Mouse (Mus musculus): ENCODE measurements around the gene Hp1bp3. TPM values are rescaled to one million over a fixed set of nuclear protein-coding genes. Genes with fewer than 3 reads are reported as not detected.

The Hp1bp3 gene
- polyA plus RNA-seq, 1 experiment: 153 TPM

DNA sequence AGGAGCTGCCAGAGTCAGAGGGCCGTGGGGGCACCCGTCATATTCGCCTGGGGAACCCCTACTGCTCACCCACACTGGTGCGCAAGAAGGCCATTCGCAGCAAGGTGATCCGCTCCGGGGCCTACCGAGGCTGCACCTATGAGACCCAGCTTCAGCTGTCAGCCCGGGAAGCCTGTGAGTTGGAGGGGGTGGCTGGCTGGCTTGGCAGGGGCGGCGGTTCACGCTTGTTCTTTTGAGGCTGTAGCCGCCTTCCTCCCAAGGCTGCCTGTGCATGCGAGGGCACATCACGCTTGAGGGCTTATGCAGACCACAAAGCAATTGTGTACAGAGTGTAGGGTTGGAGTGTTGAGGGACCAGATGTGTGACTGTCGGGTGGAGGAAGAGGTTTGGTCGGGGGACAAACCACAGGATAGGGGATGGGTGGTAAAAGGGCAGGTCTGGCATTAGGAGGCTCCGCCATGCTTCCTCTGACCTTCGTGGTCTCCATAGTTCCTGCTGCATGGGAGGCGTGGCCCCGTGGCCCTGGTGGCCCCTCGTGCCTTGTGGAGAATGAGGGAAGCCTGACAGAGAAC lies 41.1 kb downstream of the Hp1bp3 start:
- no peak for TF ChIP-seq POLR2A (IDR thresholded peaks at IDR 0.05; ENCODE audit: low read depth, low read length)
- no peak for TF ChIP-seq CTCF (IDR thresholded peaks at IDR 0.05; ENCODE audit: borderline replicate concordance, insufficient read depth, low read length)
- Histone ChIP-seq H3K4me1 (ENCODE audit: control insufficient read depth, insufficient read depth, low read length) (peaks cover 2% of the 10 kb centered on the region; the same call in 1 of the 2 replicates), H3K27ac (ENCODE audit: insufficient read depth, low read length) (no peak overlapping the region), H3K4me3 (ENCODE audit: insufficient read depth, low read length) (no peak overlapping the region)

DNA sequence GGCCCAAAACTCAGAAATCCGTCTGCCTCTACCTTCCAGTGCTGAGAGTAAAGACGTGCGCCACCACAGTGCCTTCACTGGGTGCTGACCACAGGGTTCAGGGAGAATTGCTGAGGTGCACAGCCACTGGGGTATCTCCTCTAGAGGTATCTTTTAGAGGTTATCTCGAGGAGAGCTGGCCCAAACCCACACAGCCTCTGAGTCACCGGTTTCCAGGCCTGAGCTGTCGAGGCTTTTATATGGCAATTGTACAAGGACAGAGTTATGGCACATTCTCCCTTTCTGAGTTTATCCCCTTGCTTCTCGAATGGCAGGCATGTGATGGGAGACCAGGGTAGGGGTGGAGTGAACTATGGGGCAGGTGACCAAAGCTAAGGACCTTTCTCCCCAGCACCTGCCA lies 42.6 kb downstream of the Hp1bp3 start:
- TF ChIP-seq CTCF (IDR thresholded peaks at IDR 0.05; ENCODE audit: borderline replicate concordance, insufficient read depth, low read length) (no peak), POLR2A (IDR thresholded peaks at IDR 0.05; ENCODE audit: low read depth, low read length) (no peak)

DNA sequence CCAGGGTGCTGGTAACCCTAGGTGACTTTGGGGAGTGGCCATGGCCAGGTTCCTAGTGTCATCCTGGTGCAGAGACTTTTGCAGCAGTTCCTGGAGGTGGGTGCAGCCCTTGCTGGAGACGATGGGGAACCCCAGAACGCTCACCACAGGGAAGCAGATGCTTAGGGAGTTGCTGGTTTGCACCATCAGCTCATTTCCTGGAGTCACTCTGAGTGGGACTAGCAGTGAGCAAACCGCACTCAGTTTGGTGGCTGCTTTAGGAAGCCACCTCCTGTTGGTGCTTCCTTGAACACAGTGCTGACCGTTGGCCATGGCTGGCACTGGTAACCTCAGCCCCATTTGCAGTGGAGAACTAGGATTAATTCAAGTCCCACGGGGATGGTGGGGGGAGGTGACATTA lies 43.4 kb downstream of the Hp1bp3 start:
- no peaks in the 10 kb centered on the region for H3K4me1 ChIP-seq (ENCODE audit: control insufficient read depth, insufficient read depth, low read length)

More for the DNA sequence above, 42.6 kb downstream of the Hp1bp3 start:
- Histone ChIP-seq H3K4me3 (ENCODE audit: insufficient read depth, low read length) (no peak overlapping the region), H3K4me1 (ENCODE audit: control insufficient read depth, insufficient read depth, low read length) (no peaks in the 10 kb centered on the region), H3K27ac (ENCODE audit: insufficient read depth, low read length) (no peak overlapping the region)

DNA sequence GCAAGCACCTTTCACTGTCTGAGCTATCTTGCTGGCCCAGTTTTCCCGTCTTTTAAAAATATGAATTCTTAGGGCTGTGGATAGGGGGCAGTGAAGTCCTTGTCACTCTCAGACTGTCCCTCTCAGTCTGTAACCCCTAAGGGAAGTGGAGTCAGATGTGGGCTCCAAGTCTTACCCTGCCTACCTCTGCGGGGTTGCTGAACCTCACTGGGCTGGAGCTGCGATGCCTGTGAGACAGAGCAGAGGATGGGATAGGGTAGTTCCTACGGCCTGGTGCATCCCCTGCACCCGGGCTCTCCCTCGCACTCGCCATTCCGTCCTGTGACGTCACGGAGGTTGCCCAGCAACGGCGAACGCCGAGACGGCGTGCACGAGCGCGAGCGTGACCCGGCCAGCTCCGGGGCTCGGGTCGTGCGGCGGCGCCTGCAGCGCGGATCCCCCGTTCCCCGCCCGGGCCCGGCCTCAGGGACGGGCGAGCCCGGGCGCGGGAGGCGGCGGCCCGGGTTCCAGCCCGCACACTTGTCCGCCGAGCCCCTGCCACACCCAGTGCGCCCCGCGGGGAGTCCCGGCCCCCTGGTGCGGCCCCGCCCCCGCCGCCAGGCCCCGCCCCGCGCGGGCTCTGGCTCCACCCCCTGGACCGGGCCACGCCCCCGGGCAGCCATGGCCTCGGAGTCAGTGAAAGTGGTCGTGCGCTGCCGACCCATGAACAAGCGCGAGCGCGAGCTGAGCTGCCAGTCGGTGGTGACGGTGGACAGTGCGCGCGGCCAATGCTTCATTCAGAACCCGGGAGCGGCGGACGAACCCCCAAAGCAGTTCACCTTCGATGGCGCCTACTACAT lies 46.0 kb downstream of the Hp1bp3 start:
- TF ChIP-seq POLR2A (IDR thresholded peaks at IDR 0.05; ENCODE audit: low read depth, low read length): peak; percentile 65
- no peak for TF ChIP-seq CTCF (IDR thresholded peaks at IDR 0.05; ENCODE audit: borderline replicate concordance, insufficient read depth, low read length)
- H3K27ac ChIP-seq (ENCODE audit: insufficient read depth, low read length): no peak overlapping the region
- H3K4me1 ChIP-seq (ENCODE audit: control insufficient read depth, insufficient read depth, low read length): no peaks in the 10 kb centered on the region
- peak overlapping the region; percentile 59 for H3K4me3 ChIP-seq (ENCODE audit: insufficient read depth, low read length)

More for the DNA sequence above, 43.4 kb downstream of the Hp1bp3 start:
- Histone ChIP-seq H3K4me3 (ENCODE audit: insufficient read depth, low read length) (no peak overlapping the region), H3K27ac (ENCODE audit: insufficient read depth, low read length) (no peak overlapping the region)
- TF ChIP-seq CTCF (IDR thresholded peaks at IDR 0.05; ENCODE audit: borderline replicate concordance, insufficient read depth, low read length) (no peak), POLR2A (IDR thresholded peaks at IDR 0.05; ENCODE audit: low read depth, low read length) (no peak)

DNA sequence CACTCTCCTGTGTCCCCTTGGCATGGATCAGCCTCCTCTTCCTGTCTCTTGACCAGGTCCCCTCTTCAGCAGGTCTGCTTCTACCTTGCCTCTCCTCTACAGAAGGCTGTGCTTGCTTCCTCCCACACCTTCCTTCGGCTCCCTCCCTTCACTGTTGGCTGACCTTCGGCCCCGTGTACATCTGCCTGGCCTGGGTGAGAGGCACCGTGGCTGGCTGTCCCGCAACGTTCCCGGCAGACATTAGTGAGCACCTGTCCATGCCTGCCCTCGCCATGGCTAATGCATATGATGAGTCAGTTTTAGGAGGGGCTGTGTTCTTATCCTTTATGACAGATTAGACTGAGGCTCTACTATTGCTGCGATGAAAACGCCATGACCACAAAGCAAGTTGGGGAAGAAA lies 51.8 kb downstream of the Hp1bp3 start:
- H3K4me3 ChIP-seq (ENCODE audit: insufficient read depth, low read length): no peak overlapping the region
- H3K27ac ChIP-seq (ENCODE audit: insufficient read depth, low read length): no peak overlapping the region
- no peaks in the 10 kb centered on the region for H3K4me1 ChIP-seq (ENCODE audit: control insufficient read depth, insufficient read depth, low read length)
- TF ChIP-seq POLR2A (IDR thresholded peaks at IDR 0.05; ENCODE audit: low read depth, low read length) (no peak), CTCF (IDR thresholded peaks at IDR 0.05; ENCODE audit: borderline replicate concordance, insufficient read depth, low read length) (no peak)

DNA sequence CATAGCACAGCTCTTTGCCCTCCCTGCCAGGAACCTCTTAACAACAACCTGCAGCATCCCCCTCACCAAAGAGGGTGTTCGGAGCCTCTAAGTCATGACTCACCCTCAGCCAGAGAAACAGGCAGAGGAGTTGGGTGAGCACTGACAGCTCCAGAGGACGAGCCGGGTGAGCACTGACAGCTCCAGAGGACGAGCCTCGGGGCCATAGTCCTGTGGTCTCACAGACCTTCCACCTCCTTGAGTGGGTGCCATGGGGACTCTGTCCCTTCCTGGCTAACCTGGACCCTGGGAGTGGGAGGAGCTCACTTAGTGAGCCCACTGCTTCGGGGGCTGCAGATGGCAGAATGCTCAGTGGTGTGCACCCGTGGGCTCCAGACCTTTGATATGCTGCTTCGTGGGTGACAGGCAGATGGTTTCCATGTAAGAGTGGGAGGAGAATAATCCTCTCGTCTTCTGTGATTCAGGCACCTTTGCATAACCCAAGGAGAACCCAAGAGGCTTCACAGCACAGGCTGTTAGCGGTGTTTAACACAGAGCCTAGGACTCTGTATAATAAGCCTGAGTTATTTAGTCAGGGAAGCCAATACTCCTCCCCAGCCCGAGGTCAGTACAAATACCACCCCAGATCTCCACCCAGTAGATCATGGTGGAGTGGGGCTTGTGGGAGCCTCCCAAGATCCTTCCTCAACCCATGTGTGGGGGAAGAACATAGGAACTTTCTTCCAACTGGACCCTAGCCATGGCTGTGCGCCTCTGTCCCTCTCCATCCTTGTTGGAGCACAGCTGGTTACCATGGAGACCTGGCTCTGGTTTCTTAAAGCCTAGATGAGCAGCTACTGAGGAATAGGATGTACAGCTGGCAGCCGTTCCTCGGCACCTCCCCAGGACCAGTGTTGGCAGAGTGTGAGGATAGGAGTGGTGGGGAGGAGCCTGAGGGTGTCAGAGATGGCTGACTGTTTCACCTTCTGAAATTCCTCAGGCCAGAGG lies 56.2 kb downstream of the Hp1bp3 start:
- H3K4me3 ChIP-seq (ENCODE audit: insufficient read depth, low read length): no peak overlapping the region
- TF ChIP-seq CTCF (IDR thresholded peaks at IDR 0.05; ENCODE audit: borderline replicate concordance, insufficient read depth, low read length) (no peak), POLR2A (IDR thresholded peaks at IDR 0.05; ENCODE audit: low read depth, low read length) (no peak)
- H3K4me1 ChIP-seq (ENCODE audit: control insufficient read depth, insufficient read depth, low read length): no peaks in the 10 kb centered on the region
- no peak overlapping the region for H3K27ac ChIP-seq (ENCODE audit: insufficient read depth, low read length)

DNA sequence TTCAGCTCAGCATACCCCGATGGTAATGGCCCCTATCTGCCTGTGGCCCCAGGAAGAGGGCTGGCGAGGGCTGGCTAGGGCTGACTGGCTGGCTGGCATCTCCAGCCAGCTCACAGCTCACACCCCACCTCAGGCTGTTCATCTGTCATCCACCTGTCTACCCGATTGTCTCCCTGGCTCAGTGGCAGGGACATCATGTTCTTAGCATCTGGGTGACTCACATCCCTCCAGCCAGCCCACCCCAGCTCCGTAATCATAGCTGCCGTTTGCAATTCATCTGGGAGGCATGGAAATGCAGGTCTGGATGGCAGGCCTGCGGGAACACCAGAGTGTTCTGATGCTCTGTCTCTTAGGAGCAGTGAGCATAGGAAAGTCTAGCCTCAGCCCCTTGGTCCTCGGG lies 62.2 kb downstream of the Hp1bp3 start:
- Histone ChIP-seq H3K4me1 (ENCODE audit: control insufficient read depth, insufficient read depth, low read length) (no peaks in the 10 kb centered on the region), H3K27ac (ENCODE audit: insufficient read depth, low read length) (no peak overlapping the region), H3K4me3 (ENCODE audit: insufficient read depth, low read length) (no peak overlapping the region)
- TF ChIP-seq CTCF (IDR thresholded peaks at IDR 0.05; ENCODE audit: borderline replicate concordance, insufficient read depth, low read length) (no peak), POLR2A (IDR thresholded peaks at IDR 0.05; ENCODE audit: low read depth, low read length) (no peak)

DNA sequence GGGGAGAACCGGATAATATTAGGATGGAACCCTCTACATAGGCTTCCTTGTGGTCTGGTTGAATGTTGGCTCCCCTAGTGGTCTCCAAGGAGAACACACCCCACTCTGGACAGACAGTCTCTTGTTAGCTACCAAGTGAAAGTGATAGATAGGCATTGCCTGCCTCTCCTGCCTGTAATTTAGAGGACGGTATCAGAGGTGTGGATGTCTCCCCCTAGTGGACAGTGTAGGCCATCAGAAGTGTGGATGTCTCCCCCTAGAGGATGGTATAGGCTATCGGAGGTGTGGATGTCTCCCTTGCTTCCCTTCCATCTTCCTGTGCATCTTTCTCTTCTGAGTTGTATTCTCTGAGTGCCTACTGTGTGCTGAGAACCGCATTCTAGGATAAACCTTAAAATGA lies 66.7 kb downstream of the Hp1bp3 start:
- Histone ChIP-seq H3K4me1 (ENCODE audit: control insufficient read depth, insufficient read depth, low read length) (no peaks in the 10 kb centered on the region), H3K27ac (ENCODE audit: insufficient read depth, low read length) (no peak overlapping the region), H3K4me3 (ENCODE audit: insufficient read depth, low read length) (no peak overlapping the region)
- TF ChIP-seq POLR2A (IDR thresholded peaks at IDR 0.05; ENCODE audit: low read depth, low read length) (no peak), CTCF (IDR thresholded peaks at IDR 0.05; ENCODE audit: borderline replicate concordance, insufficient read depth, low read length) (peak; percentile 87)

DNA sequence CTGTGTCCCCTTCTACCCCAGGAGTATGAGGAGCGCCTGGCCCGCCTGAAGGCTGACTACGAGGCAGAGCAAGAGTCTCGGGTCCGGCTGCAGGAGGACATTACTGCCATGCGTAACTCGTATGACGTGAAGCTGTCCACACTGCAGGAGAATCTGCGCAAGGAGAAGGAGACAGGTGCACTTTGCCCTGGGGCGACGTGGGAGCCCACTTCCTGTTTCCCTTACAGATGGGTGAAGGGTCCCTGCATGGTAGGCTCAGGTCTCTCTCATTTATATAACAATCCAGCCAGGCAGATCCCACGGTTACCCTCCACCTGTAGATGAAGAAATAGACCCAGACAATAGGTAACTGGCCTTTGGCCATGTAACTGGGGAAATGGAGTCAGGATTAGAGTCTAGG lies 70.3 kb downstream of the Hp1bp3 start:
- Histone ChIP-seq H3K4me1 (ENCODE audit: control insufficient read depth, insufficient read depth, low read length) (no peaks in the 10 kb centered on the region), H3K27ac (ENCODE audit: insufficient read depth, low read length) (no peak overlapping the region), H3K4me3 (ENCODE audit: insufficient read depth, low read length) (no peak overlapping the region)
- TF ChIP-seq POLR2A (IDR thresholded peaks at IDR 0.05; ENCODE audit: low read depth, low read length) (no peak), CTCF (IDR thresholded peaks at IDR 0.05; ENCODE audit: borderline replicate concordance, insufficient read depth, low read length) (no peak)

Measured in embryonic fibroblast, embryonic 13.5 days (primary cell).